Mouse (Mus musculus) left cerebral cortex, adult 18-20 months (tissue): ENCODE data around the gene Utrn. TPM values are rescaled to one million over a fixed set of nuclear protein-coding genes. Genes with fewer than 3 reads are reported as not detected.

ENCODE experiments used
- DNase-seq, 2 experiments: peaks; one replicate each; pipeline ENCODE4 v3.0.0; 2021 to 2022; ENCODE audit warnings: low spot score in 2 of 2, mixed read lengths in 1 of 2
- total RNA-seq, 2 experiments: library from RNA; stranded (reverse); gene quantifications; 2 replicates each; pipeline ENCODE4 v1.2.3; 2021

Gene Utrn
- total RNA-seq, 2 experiments from 2014 or later = 61.6 to 69.4 TPM

DNA sequence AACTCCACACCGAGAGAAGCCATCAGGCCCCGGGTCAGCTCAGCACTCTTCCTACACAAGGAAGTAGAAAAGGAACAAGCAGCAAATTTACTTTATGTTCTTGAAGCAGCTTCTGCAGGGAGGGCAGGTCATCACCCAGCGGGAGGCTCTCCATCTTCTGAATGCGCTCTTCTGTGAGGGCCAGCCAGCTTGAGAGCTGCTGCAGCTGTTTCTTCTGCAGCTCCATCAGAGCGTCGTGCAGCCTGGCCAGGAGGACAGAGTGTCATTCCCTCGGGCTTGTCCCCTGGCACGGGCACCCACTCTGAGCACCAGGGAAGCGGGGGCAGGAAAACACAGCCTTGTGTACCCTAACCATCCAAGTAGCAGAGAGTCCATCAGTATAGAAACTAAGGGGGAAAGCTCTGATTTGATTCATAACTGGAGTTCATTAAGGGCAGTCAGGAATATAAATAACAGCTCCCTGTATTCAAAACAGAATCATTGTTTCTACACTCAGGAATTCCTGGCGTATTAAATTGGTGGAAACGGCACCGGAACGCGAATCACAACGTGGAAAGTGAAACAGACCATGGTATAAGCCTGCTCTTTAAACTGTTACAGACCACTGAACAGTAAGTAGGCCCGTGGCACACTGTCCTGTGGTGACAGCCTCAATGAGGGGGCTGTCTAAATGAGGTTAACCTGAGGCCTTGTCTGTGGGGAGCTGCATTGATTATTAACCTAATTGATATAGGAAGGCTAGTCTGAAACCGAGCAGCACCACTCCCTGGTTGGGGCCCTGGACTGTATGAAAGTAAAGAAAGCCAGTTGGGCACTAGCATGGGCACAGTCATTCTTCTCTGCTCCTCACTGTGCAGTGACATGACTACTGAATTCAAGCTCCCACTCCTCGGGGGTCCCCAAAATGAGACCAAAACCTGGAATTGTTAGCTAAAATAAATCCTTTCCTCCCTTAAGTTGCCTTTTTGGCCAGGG lies 132.0 kb downstream of the Utrn start:
- no peak for DNase-seq

DNA sequence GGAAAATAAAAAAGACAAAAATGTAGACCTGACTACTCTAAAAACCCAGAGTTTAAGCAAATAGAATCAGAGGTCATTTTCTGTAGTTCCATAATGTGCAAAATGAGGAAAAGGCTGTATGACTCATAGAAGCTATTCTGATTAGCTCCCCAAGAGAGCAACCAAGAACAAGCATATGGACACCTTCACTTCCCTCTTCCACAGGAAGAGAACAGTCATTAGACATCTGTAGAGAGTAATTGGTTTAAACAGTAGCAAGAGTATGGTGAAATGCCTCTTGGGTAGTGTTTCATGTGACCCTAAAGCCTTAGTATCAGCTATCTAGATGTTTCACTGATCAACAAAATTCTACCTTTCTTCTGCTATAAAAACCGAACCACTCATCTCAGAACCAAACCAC lies 133.5 kb downstream of the Utrn start:
- DNase-seq = no peak

DNA sequence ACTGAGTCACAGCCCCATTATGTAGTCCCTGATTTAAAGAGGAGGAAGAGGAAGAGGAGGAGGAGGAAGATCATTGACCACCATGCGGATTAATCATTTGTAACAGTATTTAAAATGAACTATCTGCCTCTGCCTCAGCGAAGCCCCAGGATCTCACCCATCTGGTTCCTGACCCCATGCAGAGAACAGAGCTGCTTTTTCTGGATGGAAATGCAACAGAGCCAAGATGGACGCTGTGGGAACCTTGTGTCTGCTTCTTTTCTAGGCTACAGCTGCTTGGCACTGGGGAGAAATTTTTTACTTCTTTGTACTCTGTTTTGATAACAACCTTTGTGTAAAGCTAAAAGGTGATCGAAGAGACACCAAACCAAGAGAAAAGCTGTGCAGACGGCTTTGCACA lies 137.7 kb downstream of the Utrn start:
- no peak for DNase-seq

DNA sequence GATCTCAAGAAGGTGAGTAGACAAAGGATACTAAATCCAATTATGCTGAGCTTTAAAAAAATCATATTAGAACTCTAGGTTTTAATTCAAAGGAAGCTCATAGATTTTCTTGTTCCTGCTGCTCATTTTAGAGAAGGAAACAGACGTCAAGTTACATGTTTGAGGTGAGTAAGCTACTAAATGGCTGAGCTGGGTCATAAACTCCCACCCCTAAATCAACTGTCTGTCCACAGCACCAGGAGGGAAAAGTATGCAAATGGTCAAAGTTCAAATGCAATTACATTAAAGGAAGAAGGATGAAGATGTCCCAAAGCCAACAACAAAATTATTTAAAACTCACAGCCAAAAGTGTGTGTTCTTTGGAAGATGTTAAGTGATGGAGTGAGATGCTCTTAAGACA lies 139.5 kb downstream of the Utrn start:
- no peak for DNase-seq

DNA sequence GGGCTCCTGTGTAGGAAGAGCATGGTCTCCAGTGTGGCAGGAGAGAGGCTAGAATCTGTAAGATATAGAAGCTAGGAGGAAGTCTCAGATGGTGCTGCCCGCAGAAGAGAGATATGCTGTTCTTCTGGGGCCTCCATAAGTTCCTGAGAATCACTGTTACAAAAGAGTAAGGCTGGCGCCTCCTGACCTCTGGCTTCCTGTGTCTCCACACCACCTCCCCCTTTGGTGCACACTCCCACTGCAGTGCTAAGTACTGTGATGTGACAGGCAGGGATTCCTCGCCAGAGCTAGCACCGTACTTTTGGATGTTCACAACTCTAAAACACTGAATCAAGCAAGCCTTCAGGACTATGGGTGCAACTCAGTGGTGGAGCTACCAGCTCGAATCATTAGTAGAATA lies 140.1 kb downstream of the Utrn start:
- DNase-seq = no peak

DNA sequence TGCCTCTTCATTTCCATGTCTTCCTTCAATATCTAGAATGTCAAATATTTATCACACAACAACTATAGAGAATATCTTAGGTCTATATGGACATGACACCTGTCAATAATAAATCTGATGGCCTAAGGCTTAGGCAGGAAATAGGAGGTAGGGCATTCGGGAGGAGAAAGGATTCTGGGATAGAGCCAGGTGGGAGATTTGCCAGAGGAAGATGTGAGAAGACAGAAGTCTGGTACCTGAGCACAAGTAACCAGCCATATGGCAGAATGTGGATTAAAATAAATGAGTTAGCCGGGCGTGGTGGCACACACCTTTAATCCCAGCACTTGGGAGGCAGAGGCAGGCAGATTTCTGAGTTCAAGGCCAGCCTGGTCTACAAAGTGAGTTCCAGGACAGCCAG lies 141.3 kb downstream of the Utrn start:
- DNase-seq = no peak

DNA sequence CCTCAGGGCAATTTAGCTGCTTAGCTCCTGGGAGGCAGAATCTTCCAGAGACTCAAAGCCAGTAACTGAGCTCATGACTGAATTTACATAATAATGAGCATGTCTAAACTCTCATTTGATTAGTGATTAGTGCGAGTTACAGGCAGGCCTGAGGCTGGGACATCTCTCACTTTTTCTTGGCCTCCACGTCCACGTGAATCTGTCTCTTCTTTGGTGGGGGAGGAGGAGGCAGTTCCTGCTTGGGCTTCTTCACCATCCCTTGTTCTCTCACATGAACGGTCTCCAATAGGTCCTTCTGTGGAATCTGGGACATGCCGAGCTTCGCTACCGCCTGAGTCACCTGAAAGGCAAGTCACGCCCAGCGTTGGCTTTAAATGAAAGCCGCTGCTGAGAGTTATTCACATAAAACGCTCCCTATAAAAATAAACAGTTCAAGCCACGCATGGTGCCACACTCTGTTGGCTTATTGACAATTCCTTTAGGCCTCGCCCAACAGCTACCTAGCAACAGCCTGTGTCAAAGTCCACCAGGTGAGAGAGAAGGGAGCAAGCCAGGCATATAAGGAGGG lies 143.0 kb downstream of the Utrn start:
- DNase-seq = no peak

DNA sequence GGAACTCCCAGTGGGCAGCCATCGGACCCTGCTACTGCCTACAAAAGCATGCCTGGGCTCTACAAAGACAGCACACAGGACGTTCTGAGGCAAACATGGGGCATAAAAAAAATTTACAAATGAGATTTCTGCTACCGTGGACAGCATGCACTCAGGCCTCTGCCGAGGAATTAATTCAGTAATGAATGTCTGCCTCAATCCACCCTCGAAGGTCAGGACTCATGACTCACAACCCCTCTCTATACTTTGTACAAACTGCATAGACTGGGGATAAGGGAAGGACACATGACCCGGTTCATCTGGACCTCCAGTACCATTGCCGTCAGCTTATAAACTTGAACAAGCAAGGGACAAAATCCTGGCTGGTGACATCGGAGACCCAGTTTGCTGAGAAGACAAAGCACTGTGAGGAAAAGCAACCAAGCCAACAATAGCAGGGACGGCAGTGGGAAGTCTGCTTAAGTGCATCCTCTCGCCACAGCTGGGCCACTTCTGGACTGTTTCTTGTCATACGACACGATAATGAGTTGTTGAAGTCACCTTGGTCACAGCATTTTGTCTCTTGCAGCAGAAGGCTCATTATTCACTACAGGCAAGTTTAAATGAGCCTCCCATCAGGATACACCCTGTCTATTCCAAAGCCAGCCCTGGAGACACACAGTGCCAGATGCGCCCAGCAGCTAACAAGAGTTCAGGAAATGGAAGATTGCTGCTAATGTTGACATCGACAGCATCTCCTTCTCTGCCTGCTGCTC lies 144.7 kb downstream of the Utrn start:
- DNase-seq = no peak

DNA sequence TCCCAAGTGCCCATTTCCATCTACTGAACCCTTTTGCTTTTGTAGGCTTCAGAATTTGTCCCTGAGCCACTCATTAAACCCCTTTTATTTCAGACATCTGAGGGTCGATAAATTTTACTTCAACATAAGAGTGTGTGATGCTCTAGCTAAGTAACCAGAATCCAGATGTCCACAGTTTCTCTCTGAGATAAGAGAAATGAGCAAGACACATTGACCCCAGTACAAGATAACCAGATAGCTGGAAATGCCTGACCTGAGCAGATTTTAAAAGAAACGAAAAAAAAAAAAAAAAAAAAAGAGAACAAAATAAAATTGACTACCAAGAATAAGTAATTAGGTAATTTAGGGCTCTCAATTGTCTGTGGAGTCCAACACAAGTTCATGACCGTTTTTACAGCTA lies 145.9 kb downstream of the Utrn start:
- DNase-seq = no peak

DNA sequence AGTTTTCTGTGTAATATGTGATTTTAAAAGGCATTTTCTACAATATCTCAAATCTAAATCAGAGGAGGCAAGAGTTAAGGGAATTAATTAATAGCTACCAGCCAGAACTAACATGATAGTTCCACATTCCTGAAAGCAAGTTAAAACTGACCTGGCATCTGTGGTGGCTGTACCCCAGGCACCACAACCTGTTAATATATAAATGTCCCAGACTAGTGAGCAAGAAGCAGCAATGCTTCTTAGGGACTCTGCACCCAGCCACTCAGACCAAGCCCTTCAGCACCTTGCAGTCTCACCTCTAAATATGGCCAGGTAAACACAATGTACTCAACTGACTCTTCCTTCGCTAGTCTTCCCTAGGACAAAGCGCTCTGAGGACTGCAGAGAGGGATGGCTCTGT lies 147.1 kb downstream of the Utrn start:
- DNase-seq = no peak

DNA sequence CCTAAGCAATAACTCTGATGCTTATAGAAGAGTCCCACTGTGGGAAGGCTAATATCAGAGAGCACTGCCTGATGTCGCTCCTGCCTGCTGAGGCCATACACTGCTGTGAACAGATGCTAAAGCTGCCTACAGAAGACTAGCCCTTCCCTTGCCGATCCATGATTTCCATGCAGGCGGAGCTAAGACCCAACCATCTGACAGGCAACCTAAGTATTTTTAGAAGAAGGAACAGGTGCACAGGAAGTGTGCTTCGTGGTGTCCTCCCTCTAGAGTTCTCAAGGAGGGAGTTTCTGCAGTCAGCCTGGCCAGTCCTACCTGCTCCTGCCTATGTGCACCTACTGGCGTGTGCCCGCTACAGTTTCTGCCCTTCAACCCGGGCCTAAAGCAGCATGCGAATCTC lies 150.8 kb downstream of the Utrn start:
- DNase-seq = no peak

DNA sequence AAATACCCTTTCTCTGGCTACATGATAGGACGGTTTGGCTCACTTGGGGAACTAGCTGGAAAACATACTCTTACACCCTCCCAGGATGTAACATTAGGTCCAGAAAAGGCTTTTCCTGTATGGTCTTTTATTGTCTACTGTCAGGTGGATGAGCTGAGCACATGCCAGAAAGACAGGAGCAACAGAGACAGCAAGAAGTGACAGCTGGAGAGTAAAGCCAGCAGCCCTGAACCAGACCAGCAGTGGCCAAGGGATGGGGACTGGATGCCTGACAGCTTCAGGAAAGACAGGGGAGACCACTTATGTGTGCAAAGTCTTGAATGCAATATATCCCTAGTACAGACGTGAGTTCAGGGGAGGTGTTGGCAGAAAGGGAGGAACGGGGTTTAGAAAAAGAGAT lies 151.8 kb downstream of the Utrn start:
- DNase-seq = no peak

DNA sequence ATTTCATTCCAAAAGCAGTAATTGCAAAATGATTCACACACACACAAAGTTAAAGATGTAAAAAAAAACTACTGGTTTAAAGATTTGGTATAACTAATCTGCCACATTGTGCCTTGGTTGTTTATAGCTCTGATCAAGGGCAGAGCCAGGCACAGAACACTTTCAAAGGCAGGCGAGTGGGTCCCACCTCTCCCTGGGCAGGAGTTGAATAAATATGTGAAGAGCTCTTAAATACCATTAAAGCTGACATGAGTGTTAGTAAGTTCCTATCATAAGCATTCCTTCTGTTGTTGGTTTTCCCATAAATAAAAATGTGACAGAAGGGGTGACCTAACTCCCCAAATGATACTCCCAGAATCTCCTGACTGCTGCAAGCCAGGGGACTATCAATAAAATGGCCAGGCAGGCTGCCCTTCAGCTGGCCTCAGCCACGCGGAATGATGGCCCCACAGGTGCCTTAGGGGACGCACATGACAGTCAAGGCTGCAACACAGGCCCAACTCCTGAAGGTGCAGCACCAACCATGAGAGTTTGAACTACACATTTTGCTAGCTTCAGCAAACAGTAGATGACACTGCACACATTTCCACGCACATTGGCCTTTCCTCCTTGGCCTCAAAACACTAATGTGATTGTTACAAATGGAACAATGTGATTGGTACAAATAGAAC lies 152.4 kb downstream of the Utrn start:
- DNase-seq = no peak

DNA sequence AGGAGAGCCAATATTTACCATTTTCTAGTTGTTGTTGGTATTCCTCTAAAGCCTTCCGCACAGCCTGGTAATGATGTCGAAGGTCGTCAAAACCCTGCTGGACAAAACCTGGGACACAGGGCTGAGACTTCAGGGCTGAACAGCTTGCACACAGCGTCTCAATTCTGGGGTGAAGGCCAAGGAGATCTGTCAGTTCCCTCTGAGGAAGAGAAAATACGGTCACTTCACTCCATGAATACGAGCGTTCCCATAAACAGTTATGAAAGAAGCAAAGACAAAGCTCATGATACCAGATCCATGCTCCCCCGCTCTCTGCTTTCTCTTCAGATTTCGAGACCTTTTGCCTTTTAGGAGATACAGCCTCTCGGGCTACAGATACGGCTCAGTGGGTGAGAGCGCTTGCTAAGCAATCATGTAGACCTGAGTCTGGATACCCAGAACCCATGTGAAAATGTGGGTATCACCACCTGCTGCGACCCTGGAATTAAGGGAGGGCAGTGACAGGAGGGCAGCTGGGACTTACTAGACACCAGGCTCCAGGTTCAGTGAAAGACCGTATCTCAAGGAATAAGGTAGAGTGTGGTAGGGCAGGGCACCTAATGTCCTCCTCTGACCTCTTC lies 155.8 kb downstream of the Utrn start:
- no peak for DNase-seq

DNA sequence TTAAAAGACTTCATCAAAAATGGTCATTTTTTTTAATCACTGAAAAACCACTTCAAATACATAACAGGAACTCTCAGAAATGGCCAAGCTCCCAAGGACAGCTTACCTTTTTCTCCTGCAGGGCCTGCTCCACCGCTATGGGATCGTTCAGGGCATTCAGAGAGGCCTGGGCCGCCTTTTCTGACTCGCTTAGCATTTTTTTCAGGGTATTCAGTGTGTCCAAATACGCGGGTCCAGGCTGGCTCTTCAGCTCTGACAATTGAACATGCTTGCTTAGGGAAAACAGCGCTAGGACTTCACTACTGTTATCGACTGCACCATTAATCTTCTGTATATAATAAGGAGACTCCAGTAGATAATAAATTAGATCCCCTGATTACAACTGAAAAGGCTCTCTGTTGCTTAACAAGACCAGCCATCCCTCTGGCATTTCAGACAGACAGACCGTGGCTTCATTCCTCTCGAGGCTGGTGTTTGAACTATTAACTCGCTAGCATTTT lies 157.8 kb downstream of the Utrn start:
- no peak for DNase-seq

DNA sequence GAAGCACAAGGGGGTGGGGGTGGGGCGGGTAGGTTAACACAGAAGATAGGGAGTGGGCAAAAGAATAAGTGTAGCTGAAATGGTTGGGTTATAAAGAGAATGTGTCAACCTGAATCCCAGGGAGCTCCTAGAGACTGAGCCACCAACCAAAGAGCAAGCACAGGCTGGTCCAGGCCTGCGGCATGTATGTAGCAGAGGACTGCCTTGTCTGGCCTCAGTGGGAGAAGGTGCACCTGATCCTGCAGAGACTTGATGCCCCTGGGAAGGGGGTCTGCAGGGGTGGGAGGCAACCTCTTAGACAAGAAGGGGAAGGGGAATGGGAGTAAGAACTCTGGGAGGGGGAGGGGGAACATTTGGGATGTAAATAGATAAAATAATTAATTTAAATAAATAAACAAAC lies 162.6 kb downstream of the Utrn start:
- no peak for DNase-seq

DNA sequence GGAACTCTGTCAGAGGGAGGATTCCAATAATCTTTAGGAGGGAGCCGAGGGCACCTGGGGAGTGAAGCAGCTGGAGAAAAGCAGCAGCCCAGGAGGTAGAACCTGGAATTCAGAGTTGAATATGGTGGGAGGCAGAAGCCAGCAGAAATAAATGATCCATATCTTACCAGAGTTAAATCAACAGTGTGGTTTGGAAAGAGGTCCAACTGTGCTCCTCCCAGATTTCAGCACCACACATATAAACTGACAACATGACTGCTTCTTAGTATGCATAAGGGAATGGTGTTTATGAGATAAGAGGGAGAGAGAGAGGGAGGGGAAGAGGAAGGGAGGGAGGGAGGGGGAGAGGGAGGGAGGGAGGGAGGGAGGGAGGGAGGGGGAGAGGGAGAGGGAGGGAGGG lies 163.2 kb downstream of the Utrn start:
- no peak for DNase-seq

DNA sequence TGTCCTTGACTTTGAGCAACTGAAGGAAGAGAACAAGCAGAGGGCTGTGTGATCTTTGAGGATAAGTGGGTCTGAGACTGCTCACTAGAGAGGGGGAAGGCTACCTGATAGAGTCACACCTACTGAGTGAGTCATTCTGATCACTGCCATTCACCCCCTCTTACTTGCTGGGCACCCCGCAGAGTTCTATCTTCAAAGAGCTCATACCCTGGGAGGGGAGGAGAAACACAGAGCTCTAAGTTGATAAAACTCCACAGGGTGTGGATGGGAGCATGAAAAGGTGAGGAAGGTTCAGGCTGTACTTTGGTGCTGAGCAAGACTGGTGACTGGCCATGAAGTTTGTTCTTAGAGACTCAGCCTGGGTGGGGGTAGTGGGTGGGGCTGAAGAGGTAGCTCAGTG lies 164.9 kb downstream of the Utrn start:
- no peak for DNase-seq

DNA sequence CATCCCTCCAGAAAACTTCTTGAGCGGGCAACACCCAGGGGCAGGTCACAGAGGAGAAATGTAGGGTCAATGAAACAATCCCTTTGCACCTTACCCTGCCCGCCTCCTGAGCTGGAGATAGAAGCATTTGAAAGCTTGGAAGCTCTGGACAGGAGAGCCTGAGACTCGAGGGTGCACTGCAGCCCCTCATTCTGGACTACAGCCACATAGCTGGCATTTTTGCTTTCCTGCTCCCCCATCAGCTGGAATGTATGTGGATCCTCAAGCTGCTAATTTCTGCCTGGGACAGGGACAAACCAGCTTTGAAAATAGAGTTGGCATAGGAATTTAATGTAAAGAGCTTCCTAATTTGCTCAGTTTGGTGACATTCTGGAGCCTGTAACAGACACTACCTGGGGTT lies 165.6 kb downstream of the Utrn start:
- no peak for DNase-seq

DNA sequence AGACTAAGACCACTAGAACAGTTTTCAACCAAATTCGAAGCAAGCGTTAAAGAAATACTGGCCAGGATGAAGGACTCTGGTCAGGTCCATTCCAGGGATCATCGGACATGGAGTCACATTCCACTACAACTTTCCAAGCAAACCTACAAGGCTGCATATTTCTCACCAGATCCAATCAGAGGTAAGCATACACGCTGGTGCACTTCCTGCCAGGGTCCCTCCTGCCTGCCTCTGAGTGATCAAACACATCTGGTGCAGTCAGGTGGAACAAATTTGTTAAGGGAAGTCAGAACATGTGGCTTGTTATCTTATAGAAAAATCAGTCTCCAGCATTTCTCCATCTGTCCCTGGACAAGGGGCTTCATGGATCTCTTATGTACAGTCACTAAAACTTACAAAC lies 167.0 kb downstream of the Utrn start:
- no peak for DNase-seq

DNA sequence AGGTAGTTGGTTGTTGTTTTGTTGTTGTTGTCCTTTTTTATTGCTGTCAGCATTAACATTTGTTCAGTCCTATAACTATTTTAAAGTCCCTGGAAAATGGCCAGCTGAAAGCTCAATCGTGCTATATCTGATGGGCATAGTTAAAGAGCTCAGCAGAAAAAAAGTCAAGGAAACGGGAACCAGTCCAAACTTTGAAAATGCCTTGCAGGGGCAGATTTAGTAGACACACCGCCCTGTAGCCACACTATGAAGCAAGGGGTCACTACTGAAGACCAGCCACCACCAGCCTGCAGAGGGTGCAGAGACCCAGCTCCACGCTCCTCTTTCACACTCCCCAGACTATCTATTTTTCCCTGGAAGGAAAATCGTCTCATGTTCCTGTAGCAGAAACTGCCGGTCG lies 167.5 kb downstream of the Utrn start:
- DNase-seq = no peak
